Mouse (Mus musculus) spleen, adult 2 months (tissue): Measurements from ENCODE around the gene Rac3.

Experiments used
- CTCF ChIP-seq: fragments of 200-500 bp; IDR thresholded peaks from 2 replicates; pipeline ENCODE4 v1.5.1; 2011; ENCODE audit warnings: mild to moderate bottlenecking, inconsistent platforms; ENCODE audit not compliant: insufficient read depth, insufficient read length, insufficient replicate concordance; ENCODE audit errors: extremely low read depth
- POLR2A ChIP-seq: fragments of 200-500 bp; IDR thresholded peaks from 2 replicates; pipeline ENCODE4 v1.6.1; 2011; ENCODE audit warnings: low read depth, low read length, inconsistent platforms

DNA sequence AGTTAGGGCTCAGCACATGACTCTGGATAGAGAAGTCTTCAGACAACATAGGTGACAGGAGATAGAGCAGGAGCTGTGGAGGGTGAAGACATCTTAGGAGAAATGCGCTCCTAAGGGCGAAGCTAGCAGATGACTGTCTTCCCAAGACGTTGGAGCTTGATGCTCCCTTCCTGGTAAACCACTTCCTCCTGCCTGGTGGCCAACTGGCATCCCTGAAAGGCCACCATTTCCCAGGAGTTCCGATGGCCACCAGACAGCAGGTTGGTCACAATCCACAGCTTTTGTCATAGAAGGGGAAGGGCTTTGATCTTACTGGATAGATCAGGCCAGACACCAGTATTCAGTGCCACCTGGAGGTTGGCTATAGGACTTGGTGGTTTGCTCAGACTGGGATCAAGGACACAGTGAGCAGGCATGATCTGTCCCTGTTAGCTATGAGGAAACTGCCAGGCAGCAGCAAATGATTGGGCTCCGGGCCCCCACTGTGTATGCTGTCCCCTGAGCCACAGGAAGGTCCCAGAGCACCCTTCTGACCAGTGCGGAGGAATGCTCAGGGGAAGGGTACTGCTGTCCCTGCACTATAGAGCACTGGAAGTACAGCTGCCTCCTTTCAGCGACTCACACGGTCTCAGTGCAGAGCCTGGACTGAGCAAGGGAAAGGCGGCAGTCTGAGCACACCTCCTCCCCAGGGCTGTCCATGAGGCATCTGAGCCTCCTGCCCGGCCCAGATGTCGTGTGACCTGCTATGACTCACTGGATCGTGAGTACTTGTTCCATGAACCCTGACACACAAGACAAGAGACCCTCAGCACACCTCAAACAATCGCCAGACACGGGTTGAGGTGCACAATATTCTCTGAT is 40.8 kb downstream of the Rac3 start:
- TF ChIP-seq POLR2A (no peak), CTCF (no peak)
